Mouse (Mus musculus) heart, embryonic 11.5 days (tissue): ENCODE measurements around the gene Atf1. TPM values are rescaled to one million over a fixed set of nuclear protein-coding genes. Genes with fewer than 3 reads are reported as not detected.
"Not testable (repeated sequence)": the region's sequence is repeated elsewhere in the genome, so short reads cannot be mapped to it uniquely, and the experiment has no call there.

ENCODE experiments used
- ATAC-seq: fragments of 200-750 bp; cut with Nextera tagmentation; replicated peaks from 2 replicates; pipeline ENCODE4 v1.8.0; 2017; ENCODE audit warnings: moderate library complexity; ENCODE audit not compliant: insufficient number of reproducible peaks, low FRiP score, low TSS enrichment
- H3K27ac ChIP-seq: fragments of 300-500 bp; sonication (generic); 2 replicates; pipeline ENCODE4 v1.5.1; 2014; ENCODE audit warnings: mild to moderate bottlenecking, low read depth, low read length
- H3K27me3 ChIP-seq: fragments of 300-500 bp; sonication (generic); 2 replicates; pipeline ENCODE4 v1.6.1; 2014; ENCODE audit warnings: mild to moderate bottlenecking, low read length, mixed read lengths; ENCODE audit not compliant: control insufficient read depth, insufficient read depth
- H3K36me3 ChIP-seq: fragments of 300-500 bp; sonication (generic); 2 replicates; pipeline ENCODE4 v1.6.1; 2014; ENCODE audit warnings: mild to moderate bottlenecking, low read length, moderate library complexity, mixed read lengths; ENCODE audit not compliant: control insufficient read depth, insufficient read depth
- H3K4me1 ChIP-seq: fragments of 300-500 bp; sonication (generic); 2 replicates; pipeline ENCODE4 v1.6.1; 2014; ENCODE audit warnings: low read length; ENCODE audit not compliant: control insufficient read depth, insufficient read depth
- H3K4me2 ChIP-seq: fragments of 300-500 bp; sonication (generic); 2 replicates; pipeline ENCODE4 v1.6.1; 2014; ENCODE audit warnings: mild to moderate bottlenecking, moderate library complexity
- H3K4me3 ChIP-seq: fragments of 300-500 bp; sonication (generic); 2 replicates; pipeline ENCODE4 v1.5.1; 2014; ENCODE audit warnings: low read depth, low read length
- H3K9ac ChIP-seq: fragments of 300-500 bp; sonication (generic); 2 replicates; pipeline ENCODE4 v1.6.1; 2014; ENCODE audit warnings: mild to moderate bottlenecking, low read depth, low read length, moderate library complexity
- H3K9me3 ChIP-seq: fragments of 300-500 bp; sonication (generic); replicated peaks from 2 replicates; pipeline ENCODE4 v1.6.1; 2016; ENCODE audit warnings: low read length; ENCODE audit not compliant: control insufficient read depth
- WGBS: fragments of 180-500 bp; shearing (Covaris S2); extraction: QIAGEN DNeasy Blood & Tissue Kit; methylation state at CpG from one replicate; pipeline ENCODE4 v1.1.7; 2014; ENCODE audit not compliant: insufficient replicate concordance; 5-methylcytosine and 5-hydroxymethylcytosine counted together
- polyA plus RNA-seq: library from polyadenylated mRNA; unstranded; fragments of >200 nt; fragmentation: Nextera tagmentation; extraction: Ambion mirVana; gene quantifications from 2 replicates; pipeline ENCODE4 v1.2.1, GENCODE M21; 2014

Gene Atf1
- polyA plus RNA-seq, 1 experiment from 2014 or later, result 33.7 TPM

- ATAC-seq, H3K27me3 ChIP-seq, H3K36me3 ChIP-seq, H3K9me3 ChIP-seq, H3K4me3 ChIP-seq, H3K4me2 ChIP-seq, H3K4me1 ChIP-seq, H3K9ac ChIP-seq, H3K27ac ChIP-seq: not testable (repeated sequence)
- WGBS, result 84% methylated on average over 4 of the region's 4 CpGs
These were observed 46.2 kb downstream of the Atf1 start for GRCm38 (mm10) chr15:100273791-100274308.

- Histone ChIP-seq H3K36me3 (no peaks in the 10 kb centered on the region), H3K9ac (no peak overlapping the region), H3K27me3 (no peaks in the 10 kb centered on the region), H3K9me3 (no peaks in the 10 kb centered on the region), H3K4me3 (no peak overlapping the region), H3K27ac (no peak overlapping the region), H3K4me2 (no peak overlapping the region), H3K4me1 (no peaks in the 10 kb centered on the region)
- ATAC-seq, result no peak
- WGBS, result 78% methylated on average over 7 of the region's 7 CpGs
These were observed 47.4 kb downstream of the Atf1 start for GRCm38 (mm10) chr15:100274790-100275559.

GRCm38 (mm10) chr15:100276403-100276802 lies 48.8 kb downstream of the Atf1 start:
- H3K36me3 ChIP-seq, result no peaks in the 10 kb centered on the region
- H3K4me3 ChIP-seq, result no peak overlapping the region
- WGBS, result 97% methylated on average over 4 of the region's 4 CpGs
- no peaks in the 10 kb centered on the region for H3K9me3 ChIP-seq
- H3K9ac ChIP-seq, result no peak overlapping the region
- ATAC-seq, result no peak
- H3K27ac ChIP-seq, result no peak overlapping the region
- H3K27me3 ChIP-seq, result no peaks in the 10 kb centered on the region
- H3K4me2 ChIP-seq, result no peak overlapping the region
- H3K4me1 ChIP-seq, result no peaks in the 10 kb centered on the region

DNA sequence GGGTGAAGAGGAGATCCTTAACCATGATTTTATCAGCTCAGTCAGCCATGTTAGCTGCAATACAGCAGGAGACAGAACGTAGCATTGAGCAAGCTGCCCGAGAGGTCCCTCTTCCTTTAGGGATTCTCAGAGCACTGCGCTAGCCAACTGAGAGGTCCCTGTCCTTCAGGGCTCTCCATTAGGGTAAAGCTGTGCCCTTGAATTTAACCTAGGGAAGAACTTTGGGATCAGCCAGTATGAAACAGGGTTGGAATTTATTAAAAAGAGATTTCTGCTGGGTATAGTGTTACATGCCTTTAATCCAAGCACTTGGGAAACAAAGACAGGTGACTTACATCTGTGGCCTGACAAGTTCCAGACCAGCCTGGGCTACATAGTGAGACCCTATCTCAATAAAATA lies 50.0 kb downstream of the Atf1 start:
- H3K4me1 ChIP-seq, result no peaks in the 10 kb centered on the region
- WGBS, result 77% methylated on average over 3 of the region's 3 CpGs
- H3K36me3 ChIP-seq, result no peaks in the 10 kb centered on the region
- no peak overlapping the region for H3K4me3 ChIP-seq
- H3K9me3 ChIP-seq, result no peaks in the 10 kb centered on the region
- no peak overlapping the region for H3K4me2 ChIP-seq
- H3K9ac ChIP-seq, result no peak overlapping the region
- no peaks in the 10 kb centered on the region for H3K27me3 ChIP-seq
- no peak for ATAC-seq
- H3K27ac ChIP-seq, result no peak overlapping the region

GRCm38 (mm10) chr15:100280626-100281025 lies 53.0 kb downstream of the Atf1 start, which contains the start of gene Tmprss12:
Gene Tmprss12, plus strand, starts transcription at chr15:100280837.
- WGBS, result 93% methylated on average over 20 of the region's 20 CpGs
- no peak within 1 kb of the TSS for H3K9ac ChIP-seq
- H3K9me3 ChIP-seq, result no peaks in the 10 kb centered on the region
- H3K27me3 ChIP-seq, result no peaks in the 10 kb centered on the region
- H3K4me3 ChIP-seq, result no peak within 1 kb of the TSS
- no peaks in the 10 kb centered on the region for H3K4me1 ChIP-seq
- no peak within 1 kb of the TSS for H3K27ac ChIP-seq
- H3K36me3 ChIP-seq, result no peaks in the 10 kb centered on the region
- no peak within 1 kb of the TSS for H3K4me2 ChIP-seq
- ATAC-seq, result no peak

GRCm38 (mm10) chr15:100288980-100289379 lies 61.4 kb downstream of the Atf1 start:
- Histone ChIP-seq H3K4me1 (peaks cover 3% of the 10 kb centered on the region; the same call in 1 of the 2 replicates), H3K27ac (no peak overlapping the region), H3K9me3 (no peaks in the 10 kb centered on the region), H3K4me3 (no peak overlapping the region), H3K27me3 (peaks cover 4% of the 10 kb centered on the region; the same call in 1 of the 2 replicates), H3K36me3 (no peaks in the 10 kb centered on the region), H3K4me2 (no peak overlapping the region), H3K9ac (no peak overlapping the region)
- 86% methylated on average over 6 of the region's 6 CpGs for WGBS
- no peak for ATAC-seq

GRCm38 (mm10) chr15:100290858-100291257 lies 63.2 kb downstream of the Atf1 start:
- H3K4me1 ChIP-seq, result peaks cover 3% of the 10 kb centered on the region; the same call in 1 of the 2 replicates
- H3K9me3 ChIP-seq, result no peaks in the 10 kb centered on the region
- 82% methylated on average over 5 of the region's 5 CpGs for WGBS

DNA sequence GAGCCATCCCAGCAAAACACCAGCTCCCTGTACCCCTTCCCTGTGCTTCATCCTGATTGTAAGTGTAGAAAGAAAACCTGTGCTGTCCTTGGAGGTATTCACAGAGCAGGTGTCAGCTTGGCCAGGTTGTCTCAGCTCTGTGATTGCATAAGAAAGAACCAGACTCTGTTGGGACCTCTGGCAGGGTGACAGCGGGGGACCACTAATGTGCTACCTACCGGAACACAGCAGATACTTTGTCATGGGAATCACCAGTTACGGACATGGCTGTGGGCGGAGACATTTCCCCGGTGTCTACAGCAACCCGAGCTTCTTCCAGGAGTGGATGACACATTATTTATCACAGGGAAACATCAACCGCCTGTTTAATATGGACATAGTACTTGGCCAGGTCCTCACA lies 64.7 kb downstream of the Atf1 start:
- H3K9me3 ChIP-seq, result no peaks in the 10 kb centered on the region
- H3K4me1 ChIP-seq, result peaks cover 3% of the 10 kb centered on the region; the same call in 1 of the 2 replicates
- ATAC-seq, result no peak
- H3K4me2 ChIP-seq, result no peak overlapping the region
- peaks cover 4% of the 10 kb centered on the region; the same call in 1 of the 2 replicates for H3K27me3 ChIP-seq
- no peak overlapping the region for H3K27ac ChIP-seq
- no peaks in the 10 kb centered on the region for H3K36me3 ChIP-seq
- H3K9ac ChIP-seq, result no peak overlapping the region
- 60% methylated on average over 7 of the region's 7 CpGs for WGBS
- no peak overlapping the region for H3K4me3 ChIP-seq

More at GRCm38 (mm10) chr15:100290858-100291257, 63.2 kb downstream of the Atf1 start:
- Histone ChIP-seq H3K27ac (no peak overlapping the region), H3K36me3 (no peaks in the 10 kb centered on the region), H3K4me2 (no peak overlapping the region), H3K9ac (no peak overlapping the region), H3K4me3 (no peak overlapping the region), H3K27me3 (peaks cover 4% of the 10 kb centered on the region; the same call in 1 of the 2 replicates)
- ATAC-seq, result no peak
